Mouse (Mus musculus) heart, embryonic 10.5 days (tissue): ENCODE data around the gene Dock4. TPM values are rescaled to one million over a fixed set of nuclear protein-coding genes. Genes with fewer than 3 reads are reported as not detected.

ENCODE experiments used
- DNase-seq: peaks from one replicate; pipeline ENCODE4 v3.0.0-alpha.2; 2017; ENCODE audit warnings: low spot score
- H3K27ac ChIP-seq: fragments of 300-500 bp; sonication (generic); 2 replicates; pipeline ENCODE4 v1.5.1; 2016; ENCODE audit warnings: mild to moderate bottlenecking
- H3K27me3 ChIP-seq: fragments of 300-500 bp; sonication (generic); 2 replicates; pipeline ENCODE4 v1.6.1; 2016; ENCODE audit warnings: mild to moderate bottlenecking; ENCODE audit not compliant: poor library complexity, insufficient read depth, severe bottlenecking
- H3K36me3 ChIP-seq: fragments of 300-500 bp; sonication (generic); 2 replicates; pipeline ENCODE4 v1.6.1; 2016; ENCODE audit warnings: mild to moderate bottlenecking, moderate library complexity
- H3K4me1 ChIP-seq: fragments of 300-500 bp; sonication (generic); 2 replicates; pipeline ENCODE4 v1.6.1; 2016; ENCODE audit warnings: mild to moderate bottlenecking
- H3K4me3 ChIP-seq: fragments of 300-500 bp; sonication (generic); 2 replicates; pipeline ENCODE4 v1.5.1; 2016; ENCODE audit warnings: mild to moderate bottlenecking, moderate library complexity
- H3K9me3 ChIP-seq: fragments of 300-500 bp; sonication (generic); 2 replicates; pipeline ENCODE4 v1.6.1; 2016; ENCODE audit warnings: mild to moderate bottlenecking, moderate library complexity
- WGBS: fragments of 180-500 bp; shearing (Covaris S2); methylation state at CpG from one replicate; pipeline ENCODE4 v1.1.7; 2016; 5-methylcytosine and 5-hydroxymethylcytosine counted together
- polyA plus RNA-seq: library from polyadenylated mRNA; unstranded; fragments of >200 nt; fragmentation: Nextera tagmentation; extraction: Ambion mirVana; gene quantifications from 2 replicates; pipeline ENCODE4 v1.2.1, GENCODE M21; 2016

Dock4 gene
- polyA plus RNA-seq, 1 experiment from 2014 or later: 10.5 TPM

GRCm38 (mm10) chr12:40445206-40445605 is 546 bp upstream of the Dock4 start:
- Histone ChIP-seq H3K27ac (peak overlapping the region; percentile 88), H3K9me3 (no peaks in the 10 kb centered on the region), H3K27me3 (no peaks in the 10 kb centered on the region), H3K4me1 (peaks cover 34% of the 10 kb centered on the region), H3K4me3 (peak overlapping the region; percentile 87), H3K36me3 (no peaks in the 10 kb centered on the region)
- 2% methylated on average over 16 of the region's 16 CpGs for WGBS
- no peak for DNase-seq

- Histone ChIP-seq H3K4me1 (peaks cover 29% of the 10 kb centered on the region), H3K27ac (peak overlapping the region; percentile 88), H3K4me3 (peak overlapping the region; percentile 87), H3K36me3 (no peaks in the 10 kb centered on the region), H3K9me3 (no peaks in the 10 kb centered on the region), H3K27me3 (no peaks in the 10 kb centered on the region)
- DNase-seq: peak; percentile 80
- under 1% methylated on average over 44 of the region's 44 CpGs for WGBS
Observed at GRCm38 (mm10) chr12:40446450-40447381, 964 bp downstream of the Dock4 start.

GRCm38 (mm10) chr12:40447561-40448355 is 2.0 kb downstream of the Dock4 start:
- Histone ChIP-seq H3K4me1 (peaks cover 22% of the 10 kb centered on the region), H3K27me3 (no peaks in the 10 kb centered on the region), H3K36me3 (no peaks in the 10 kb centered on the region), H3K9me3 (no peaks in the 10 kb centered on the region), H3K27ac (peak overlapping the region; percentile 88; the same call in 1 of the 2 replicates), H3K4me3 (peak overlapping the region; percentile 87)
- WGBS: 9% methylated on average over 10 of the region's 10 CpGs
- no peak for DNase-seq

- no peak overlapping the region for H3K27ac ChIP-seq
- no peak overlapping the region for H3K4me3 ChIP-seq
- H3K27me3 ChIP-seq: no peaks in the 10 kb centered on the region
- peaks cover 22% of the 10 kb centered on the region for H3K4me1 ChIP-seq
- H3K9me3 ChIP-seq: no peaks in the 10 kb centered on the region
- 78% methylated on average over 9 of the region's 9 CpGs for WGBS
- DNase-seq: no peak
- H3K36me3 ChIP-seq: no peaks in the 10 kb centered on the region
Observed at GRCm38 (mm10) chr12:40449119-40449795, 3.5 kb downstream of the Dock4 start.

- H3K4me3 ChIP-seq: no peak overlapping the region
- no peaks in the 10 kb centered on the region for H3K9me3 ChIP-seq
- no peaks in the 10 kb centered on the region for H3K36me3 ChIP-seq
- H3K27me3 ChIP-seq: no peaks in the 10 kb centered on the region
- 80% methylated on average over 2 of the region's 2 CpGs for WGBS
- no peak for DNase-seq
- H3K4me1 ChIP-seq: peaks cover 13% of the 10 kb centered on the region
- H3K27ac ChIP-seq: no peak overlapping the region
Observed at GRCm38 (mm10) chr12:40456517-40456916, 10.8 kb downstream of the Dock4 start.

- no peak overlapping the region for H3K27ac ChIP-seq
- peaks cover 23% of the 10 kb centered on the region for H3K4me1 ChIP-seq
- no peak overlapping the region for H3K4me3 ChIP-seq
- no peak for DNase-seq
- H3K36me3 ChIP-seq: no peaks in the 10 kb centered on the region
- no peaks in the 10 kb centered on the region for H3K27me3 ChIP-seq
- no peaks in the 10 kb centered on the region for H3K9me3 ChIP-seq
- 47% methylated on average over 3 of the region's 3 CpGs for WGBS
Observed at GRCm38 (mm10) chr12:40458977-40459376, 13.2 kb downstream of the Dock4 start.

- no peak for DNase-seq
- H3K9me3 ChIP-seq: no peaks in the 10 kb centered on the region
- 65% methylated on average over 6 of the region's 6 CpGs for WGBS
- H3K27me3 ChIP-seq: no peaks in the 10 kb centered on the region
- H3K4me3 ChIP-seq: no peak overlapping the region
- H3K4me1 ChIP-seq: peaks cover 31% of the 10 kb centered on the region
- peak overlapping the region; percentile 59; the same call in 1 of the 2 replicates for H3K27ac ChIP-seq
- H3K36me3 ChIP-seq: no peaks in the 10 kb centered on the region
Observed at GRCm38 (mm10) chr12:40459673-40460265, 14.0 kb downstream of the Dock4 start.

GRCm38 (mm10) chr12:40462693-40463235 is 17.0 kb downstream of the Dock4 start:
- DNase-seq: no peak
- H3K27ac ChIP-seq: no peak overlapping the region
- WGBS: 60% methylated on average over 7 of the region's 7 CpGs

GRCm38 (mm10) chr12:40463828-40464227 is 18.1 kb downstream of the Dock4 start:
- H3K9me3 ChIP-seq: no peaks in the 10 kb centered on the region
- WGBS: 54% methylated on average over 2 of the region's 2 CpGs
- H3K36me3 ChIP-seq: no peaks in the 10 kb centered on the region
- no peak for DNase-seq
- H3K4me3 ChIP-seq: no peak overlapping the region
- H3K27ac ChIP-seq: no peak overlapping the region
- no peaks in the 10 kb centered on the region for H3K27me3 ChIP-seq
- H3K4me1 ChIP-seq: peaks cover 50% of the 10 kb centered on the region

More at GRCm38 (mm10) chr12:40462693-40463235, 17.0 kb downstream of the Dock4 start:
- H3K9me3 ChIP-seq: no peaks in the 10 kb centered on the region
- no peaks in the 10 kb centered on the region for H3K36me3 ChIP-seq
- H3K4me1 ChIP-seq: peaks cover 45% of the 10 kb centered on the region
- no peak overlapping the region for H3K4me3 ChIP-seq
- no peaks in the 10 kb centered on the region for H3K27me3 ChIP-seq

GRCm38 (mm10) chr12:40464282-40464681 is 18.5 kb downstream of the Dock4 start:
- Histone ChIP-seq H3K9me3 (no peaks in the 10 kb centered on the region), H3K4me1 (peaks cover 46% of the 10 kb centered on the region), H3K4me3 (no peak overlapping the region), H3K27ac (peak overlapping the region; percentile 60), H3K27me3 (no peaks in the 10 kb centered on the region), H3K36me3 (no peaks in the 10 kb centered on the region)
- WGBS: 55% methylated on average over 6 of the region's 6 CpGs
- DNase-seq: no peak

- H3K27ac ChIP-seq: no peak overlapping the region
- H3K4me3 ChIP-seq: no peak overlapping the region
- H3K36me3 ChIP-seq: no peaks in the 10 kb centered on the region
- peaks cover 54% of the 10 kb centered on the region for H3K4me1 ChIP-seq
- no peaks in the 10 kb centered on the region for H3K27me3 ChIP-seq
- no peaks in the 10 kb centered on the region for H3K9me3 ChIP-seq
- 82% methylated on average over 4 of the region's 4 CpGs for WGBS
- no peak for DNase-seq
Observed at GRCm38 (mm10) chr12:40468235-40468634, 22.5 kb downstream of the Dock4 start.

GRCm38 (mm10) chr12:40469009-40469408 is 23.3 kb downstream of the Dock4 start:
- DNase-seq: no peak
- Histone ChIP-seq H3K4me3 (no peak overlapping the region), H3K9me3 (no peaks in the 10 kb centered on the region), H3K27ac (no peak overlapping the region), H3K4me1 (peaks cover 54% of the 10 kb centered on the region), H3K27me3 (no peaks in the 10 kb centered on the region), H3K36me3 (no peaks in the 10 kb centered on the region)
- WGBS: 77% methylated on average over 5 of the region's 5 CpGs
